Mouse (Mus musculus): ENCODE data around the gene Map2k5. TPM values are rescaled to one million over a fixed set of nuclear protein-coding genes. Genes with fewer than 3 reads are reported as not detected.
A peak's percentile ranks its signal among the peaks of the same experiment; 100 is the strongest.

Gene Map2k5
- polyA plus RNA-seq, 1 experiment = 15.3 TPM

- TF ChIP-seq MYOG (IDR thresholded peaks at IDR 0.05; ENCODE audit: control insufficient read depth, extremely low read depth, insufficient read length) (no peak), FOSL1 (IDR thresholded peaks at IDR 0.05; ENCODE audit: insufficient read depth, low read length, poor library complexity, severe bottlenecking) (no peak), CEBPB (IDR thresholded peaks at IDR 0.05; ENCODE audit: low read depth) (no peak), USF1 (IDR thresholded peaks at IDR 0.05; ENCODE audit: low read depth) (no peak), MYOD1 (IDR thresholded peaks at IDR 0.05; ENCODE audit: control insufficient read depth, insufficient read length, low read depth) (no peak), CTCF (IDR thresholded peaks at IDR 0.05; ENCODE audit: control insufficient read depth, insufficient read depth, insufficient read length) (no peak), MAX (IDR thresholded peaks at IDR 0.05) (no peak)
- H3K27me3 ChIP-seq (ENCODE audit: control insufficient read depth, insufficient read depth, insufficient read length) = no peaks in the 10 kb centered on the region
- H3K79me3 ChIP-seq (ENCODE audit: low read depth) = no peaks in the 10 kb centered on the region
- no peak overlapping the region for H3ac ChIP-seq (ENCODE audit: control insufficient read depth, insufficient read length, low read depth)
- no peaks in the 10 kb centered on the region for H3K79me2 ChIP-seq (ENCODE audit: control insufficient read depth, insufficient read depth)
- H3K36me3 ChIP-seq (ENCODE audit: control insufficient read depth, insufficient read depth) = no peaks in the 10 kb centered on the region
- H3K4me3 ChIP-seq (ENCODE audit: insufficient read depth, poor library complexity, severe bottlenecking) = no peak overlapping the region
Measured at GRCm38 (mm10) chr9:63124512-63124911, 253.2 kb downstream of the Map2k5 start.

DNA sequence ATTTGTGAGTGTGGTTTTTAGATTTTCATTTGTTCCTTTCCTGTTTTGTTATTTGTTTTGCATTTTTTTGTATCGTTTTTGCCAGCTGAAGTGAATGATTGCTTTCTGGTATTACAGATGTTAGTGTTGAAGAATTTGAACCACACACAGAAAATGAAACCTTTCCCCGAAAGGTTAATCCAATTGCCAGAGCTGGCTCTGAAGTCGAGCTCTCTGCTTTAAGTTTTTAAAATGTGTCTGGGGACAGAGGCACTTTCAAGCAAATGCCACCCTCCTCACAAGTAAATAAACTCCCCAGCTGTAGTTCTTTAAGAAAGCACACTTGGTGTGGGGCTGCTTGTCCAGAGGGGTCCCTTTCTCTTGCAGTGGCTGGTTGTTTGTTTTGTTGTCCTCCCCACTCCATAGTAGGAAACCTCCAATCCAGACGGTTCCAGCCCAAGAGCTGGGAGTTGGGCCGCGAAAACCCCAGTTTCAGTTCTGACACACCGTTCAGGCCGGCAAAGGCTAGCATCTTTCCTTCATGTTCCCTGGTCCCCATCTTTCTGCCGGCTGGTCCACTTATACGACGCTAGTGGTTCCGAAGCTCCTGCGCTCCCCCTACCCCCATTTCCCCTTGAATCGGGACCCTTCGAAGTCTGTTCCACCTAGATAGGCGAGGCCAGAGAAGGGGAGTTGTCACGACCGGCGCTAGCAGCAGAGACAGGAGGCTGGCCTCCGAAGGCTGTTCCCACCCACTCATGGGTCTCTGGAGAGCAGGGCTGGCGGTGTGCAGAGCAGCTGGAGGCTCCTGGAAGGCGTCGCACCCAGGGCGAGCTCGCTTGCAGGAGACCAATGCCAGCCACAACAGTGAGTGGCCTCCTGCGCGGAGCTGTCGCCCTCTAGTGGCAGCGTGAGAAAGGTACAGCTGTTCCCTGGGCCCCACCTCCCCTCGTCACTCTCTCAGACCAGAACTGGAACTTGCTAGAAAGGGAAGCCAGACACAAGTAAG is 254.0 kb downstream of the Map2k5 start:
- TF ChIP-seq USF1 (IDR thresholded peaks at IDR 0.05; ENCODE audit: low read depth) (no peak), MAX (IDR thresholded peaks at IDR 0.05) (peak; percentile 76), CTCF (IDR thresholded peaks at IDR 0.05; ENCODE audit: control insufficient read depth, insufficient read depth, insufficient read length) (peak; percentile 99)
- peak overlapping the region; percentile 62 for H3ac ChIP-seq (ENCODE audit: control insufficient read depth, insufficient read length, low read depth)
- no peaks in the 10 kb centered on the region for H3K79me3 ChIP-seq (ENCODE audit: low read depth)
- peak overlapping the region; percentile 16 for H3K4me3 ChIP-seq (ENCODE audit: insufficient read depth, poor library complexity, severe bottlenecking)
- H3K79me2 ChIP-seq (ENCODE audit: control insufficient read depth, insufficient read depth) = no peaks in the 10 kb centered on the region
- no peaks in the 10 kb centered on the region for H3K36me3 ChIP-seq (ENCODE audit: control insufficient read depth, insufficient read depth)
- no peaks in the 10 kb centered on the region for H3K27me3 ChIP-seq (ENCODE audit: control insufficient read depth, insufficient read depth, insufficient read length)

DNA sequence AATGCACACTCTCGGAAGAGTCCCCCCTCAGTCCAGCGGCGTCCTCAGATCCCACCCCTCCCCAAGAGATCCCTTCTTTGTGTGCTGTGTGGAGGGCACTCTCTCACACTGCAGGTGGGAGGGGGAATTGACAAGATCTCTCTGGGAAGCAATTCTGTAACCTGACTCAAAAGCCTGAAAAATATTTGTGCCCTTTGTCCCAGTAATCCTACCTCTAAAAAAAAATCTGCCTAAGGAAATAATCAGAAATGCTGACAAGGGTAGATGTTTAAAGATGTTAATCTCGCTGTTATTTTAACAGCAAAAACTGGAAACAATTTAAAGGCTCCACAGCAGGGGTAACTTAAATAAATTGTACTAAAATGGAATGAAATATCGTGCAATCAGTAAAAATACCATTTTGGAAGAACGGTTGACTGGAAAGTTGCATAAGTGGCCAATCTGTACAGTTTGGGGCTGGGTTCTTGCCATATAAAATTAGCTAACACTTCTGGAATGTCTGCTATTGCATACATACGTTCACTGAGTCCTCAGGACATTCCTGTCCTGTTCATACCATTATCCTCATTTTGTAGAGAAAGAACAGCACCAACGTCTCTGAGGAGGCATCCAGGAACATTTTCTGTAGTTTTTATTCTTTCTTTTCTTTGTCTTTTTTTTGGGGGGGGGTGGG is 255.4 kb downstream of the Map2k5 start:
- no peak overlapping the region for H3ac ChIP-seq (ENCODE audit: control insufficient read depth, insufficient read length, low read depth)
- no peaks in the 10 kb centered on the region for H3K36me3 ChIP-seq (ENCODE audit: control insufficient read depth, insufficient read depth)
- no peaks in the 10 kb centered on the region for H3K27me3 ChIP-seq (ENCODE audit: control insufficient read depth, insufficient read depth, insufficient read length)
- H3K4me3 ChIP-seq (ENCODE audit: insufficient read depth, poor library complexity, severe bottlenecking) = no peak overlapping the region
- H3K79me3 ChIP-seq (ENCODE audit: low read depth) = no peaks in the 10 kb centered on the region
- TF ChIP-seq CEBPB (IDR thresholded peaks at IDR 0.05; ENCODE audit: low read depth) = peak; percentile 56
- no peak for TF ChIP-seq MYOG (IDR thresholded peaks at IDR 0.05; ENCODE audit: control insufficient read depth, extremely low read depth, insufficient read length)
- no peak for TF ChIP-seq USF1 (IDR thresholded peaks at IDR 0.05; ENCODE audit: low read depth)
- no peak for TF ChIP-seq FOSL1 (IDR thresholded peaks at IDR 0.05; ENCODE audit: insufficient read depth, low read length, poor library complexity, severe bottlenecking)
- no peak for TF ChIP-seq CTCF (IDR thresholded peaks at IDR 0.05; ENCODE audit: control insufficient read depth, insufficient read depth, insufficient read length)
- no peak for TF ChIP-seq MYOD1 (IDR thresholded peaks at IDR 0.05; ENCODE audit: control insufficient read depth, insufficient read length, low read depth)
- no peaks in the 10 kb centered on the region for H3K79me2 ChIP-seq (ENCODE audit: control insufficient read depth, insufficient read depth)

DNA sequence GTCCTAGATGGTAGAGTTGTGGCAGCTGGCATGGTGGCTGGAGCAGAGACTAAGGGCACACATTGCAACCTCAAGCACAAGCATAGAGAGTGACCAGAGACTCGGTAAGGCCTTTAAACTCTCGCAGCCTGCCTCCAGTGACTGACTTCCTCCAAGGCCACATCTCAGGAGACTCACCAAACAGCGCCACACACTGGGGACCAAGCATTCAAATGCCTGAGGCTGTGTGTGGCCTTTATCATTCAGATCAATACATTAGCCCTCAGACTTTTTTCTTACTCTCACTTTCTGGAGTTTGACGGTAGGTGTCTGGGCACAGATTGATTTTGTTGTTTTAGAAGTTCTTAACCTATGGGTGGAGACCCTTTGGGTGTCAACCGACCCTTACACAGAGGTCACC is 259.3 kb downstream of the Map2k5 start:
- Histone ChIP-seq H3K27me3 (ENCODE audit: control insufficient read depth, insufficient read depth, insufficient read length) (no peaks in the 10 kb centered on the region), H3K36me3 (ENCODE audit: control insufficient read depth, insufficient read depth) (no peaks in the 10 kb centered on the region), H3ac (ENCODE audit: control insufficient read depth, insufficient read length, low read depth) (no peak overlapping the region), H3K79me3 (ENCODE audit: low read depth) (no peaks in the 10 kb centered on the region), H3K79me2 (ENCODE audit: control insufficient read depth, insufficient read depth) (no peaks in the 10 kb centered on the region), H3K4me3 (ENCODE audit: insufficient read depth, poor library complexity, severe bottlenecking) (no peak overlapping the region)
- TF ChIP-seq CEBPB (IDR thresholded peaks at IDR 0.05; ENCODE audit: low read depth) (no peak), FOSL1 (IDR thresholded peaks at IDR 0.05; ENCODE audit: insufficient read depth, low read length, poor library complexity, severe bottlenecking) (no peak), CTCF (IDR thresholded peaks at IDR 0.05; ENCODE audit: control insufficient read depth, insufficient read depth, insufficient read length) (no peak), MAX (IDR thresholded peaks at IDR 0.05) (no peak), MYOG (IDR thresholded peaks at IDR 0.05; ENCODE audit: control insufficient read depth, extremely low read depth, insufficient read length) (no peak), MYOD1 (IDR thresholded peaks at IDR 0.05; ENCODE audit: control insufficient read depth, insufficient read length, low read depth) (no peak), USF1 (IDR thresholded peaks at IDR 0.05; ENCODE audit: low read depth) (no peak)

Other genes starting within 250 kb of the Map2k5 start
- not detected for gene Skor1, start 228.9 kb downstream of the Map2k5 start, polyA plus RNA-seq (2012; fragmentation: generic; extraction: Trizol)
- 22.1 TPM for gene 2300009A05Rik, start 21.3 kb upstream of the Map2k5 start, polyA plus RNA-seq (2012; fragmentation: generic; extraction: Trizol)
- not detected for gene Iqch, start 224.6 kb upstream of the Map2k5 start, polyA plus RNA-seq (2012; fragmentation: generic; extraction: Trizol)
- gene Aagab, start 224.8 kb upstream of the Map2k5 start, polyA plus RNA-seq (2012; fragmentation: generic; extraction: Trizol) = 9.1 TPM